Mouse (Mus musculus): ENCODE results near the gene Mchr1.

Mchr1 gene

GRCm38 (mm10) chr15:81273361-81273760 is 38.1 kb downstream of the Mchr1 start:
- no peak for DNase-seq (ENCODE audit: low read depth)

- DNase-seq (ENCODE audit: low read depth) = no peak
These were observed 42.6 kb downstream of the Mchr1 start for GRCm38 (mm10) chr15:81277928-81278327.

- DNase-seq (ENCODE audit: low read depth) = no peak
These were observed 43.4 kb downstream of the Mchr1 start for GRCm38 (mm10) chr15:81278699-81279098.

- no peak for DNase-seq (ENCODE audit: low read depth)
These were observed 48.9 kb downstream of the Mchr1 start for GRCm38 (mm10) chr15:81284121-81284734.
